Mouse (Mus musculus): ENCODE results near the gene Pfas. TPM values are rescaled to one million over a fixed set of nuclear protein-coding genes. Genes with fewer than 3 reads are reported as not detected.
"Not testable (repeated sequence)": the region's sequence is repeated elsewhere in the genome, so short reads cannot be mapped to it uniquely, and the experiment has no call there.

The Pfas gene
- total RNA-seq, 2 experiments from 2014 or later = 26.2 to 37.5 TPM

- DNase-seq (ENCODE audit: low spot score in 2 of 2) = no peak
Observed at GRCm38 (mm10) chr11:68942731-68943130, 65.5 kb downstream of the Pfas start.

DNA sequence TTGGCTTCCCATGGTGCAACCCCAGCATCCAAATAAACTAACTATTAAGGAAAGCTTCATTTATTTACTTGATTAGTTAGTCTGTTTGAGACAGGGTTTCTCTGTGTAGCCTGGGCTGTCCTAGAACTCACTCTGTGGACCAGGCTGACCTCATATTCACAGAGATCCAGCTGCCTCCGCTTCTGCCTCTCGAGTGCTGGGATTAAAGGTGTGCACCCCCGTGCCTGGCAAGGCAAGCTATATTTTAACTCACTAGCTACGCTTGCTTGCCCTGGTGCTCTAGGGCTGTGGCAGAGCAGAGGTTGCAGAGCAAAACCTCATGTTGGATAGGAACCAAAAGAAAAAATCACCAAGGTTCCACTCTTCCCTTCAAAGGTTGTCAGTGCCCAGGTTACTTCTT lies 67.7 kb downstream of the Pfas start:
- DNase-seq (ENCODE audit: low spot score in 2 of 2) = no peak

DNA sequence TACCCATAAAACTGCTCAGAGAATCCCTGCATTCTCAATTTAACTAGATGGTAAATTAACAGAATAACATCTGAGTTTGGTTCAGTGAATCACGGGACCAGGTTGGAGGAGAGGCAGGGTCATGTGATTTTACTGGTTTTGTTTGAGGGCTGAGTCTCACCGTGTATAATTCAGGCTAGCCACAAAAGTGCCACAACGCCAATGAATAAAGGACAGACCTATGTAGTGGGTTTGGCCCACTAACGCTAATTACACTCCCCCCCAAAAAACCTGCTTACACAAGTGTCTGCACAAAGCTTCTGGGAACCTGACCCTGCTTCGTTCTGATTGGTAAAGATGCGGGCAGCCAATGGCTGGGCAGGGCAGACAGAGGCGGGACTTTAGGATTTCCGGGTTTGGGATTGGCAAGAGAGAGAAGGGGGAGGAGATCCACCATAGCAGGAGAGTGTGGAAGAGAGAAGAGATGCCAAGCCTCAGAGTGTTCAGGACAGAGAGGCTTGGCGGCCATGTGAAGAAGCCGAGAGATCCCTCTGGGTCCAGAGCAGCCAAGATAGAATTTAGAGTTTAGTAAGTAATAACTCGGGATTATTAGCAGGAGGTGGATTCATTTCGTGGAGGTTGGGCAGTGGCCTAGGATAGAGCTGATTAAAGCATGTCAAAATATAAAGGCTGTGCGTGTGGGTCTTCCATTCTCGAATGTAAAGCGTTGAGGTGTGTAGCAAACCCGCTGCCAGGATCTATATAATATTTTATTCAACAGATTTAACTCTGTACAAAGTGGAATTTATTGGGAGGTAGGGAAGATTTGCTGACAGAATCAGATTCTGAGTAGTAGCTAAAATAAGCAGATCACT lies 68.6 kb downstream of the Pfas start:
- DNase-seq (ENCODE audit: low spot score in 2 of 2) = peak; percentile 77 to 84

GRCm38 (mm10) chr11:68936951-68937350 lies 71.3 kb downstream of the Pfas start:
- not testable (repeated sequence) for DNase-seq (ENCODE audit: low spot score in 2 of 2)

Small RNA genes lying within 50 kb of the gene (microRNA-seq; reads per million reads assigned to microRNA genes)
- 0.39 to 1.6 reads per million in 2 experiments for gene Mir3062

Other genes starting within 250 kb of the Pfas start
- gene Ndel1, start 136.6 kb downstream of the Pfas start, total RNA-seq (2021) = 10 to 100 TPM; 82.4 to 87.0 TPM
- not detected for gene Rnf222, start 119.9 kb downstream of the Pfas start, total RNA-seq (2021)
- 100 to 1,000 TPM; 734 to 739 TPM for gene Rpl26, start 106.9 kb downstream of the Pfas start, total RNA-seq (2021)
- gene Odf4, start 81.4 kb downstream of the Pfas start, total RNA-seq (2021) = under 1 TPM; 0.45 to 0.62 TPM
- gene Arhgef15, start 51.0 kb downstream of the Pfas start, total RNA-seq (2021) = 10 to 100 TPM; 12.2 to 17.4 TPM
- 1 to 10 TPM; 4.3 to 4.4 TPM for gene Slc25a35, start 40.3 kb downstream of the Pfas start, total RNA-seq (2021)
- gene Rangrf, start 33.3 kb downstream of the Pfas start, total RNA-seq (2021) = 10 to 100 TPM; 16.2 to 20.5 TPM
- 10 to 100 TPM; 41.1 to 50.7 TPM for gene Ctc1, start 7.5 kb upstream of the Pfas start, total RNA-seq (2021)
- gene Aurkb, start 37.2 kb upstream of the Pfas start, total RNA-seq (2021) = 1 to 10 TPM; 5.3 to 6.0 TPM
- gene Borcs6, start 51.3 kb upstream of the Pfas start, total RNA-seq (2021) = 10 to 100 TPM; 24.2 to 24.9 TPM
- gene Tmem107, start 62.3 kb upstream of the Pfas start, total RNA-seq (2021) = 10 to 100 TPM; 10.4 to 14.0 TPM
- gene Vamp2, start 80.0 kb upstream of the Pfas start, total RNA-seq (2021) = 1,000 to 10,000 TPM in 1 of 2 experiments, 100 to 1,000 TPM in 1; 909 to 1,029 TPM
- 10 to 100 TPM; 54.4 to 67.2 TPM for gene Per1, start 86.8 kb upstream of the Pfas start, total RNA-seq (2021)
- gene Hes7, start 111.9 kb upstream of the Pfas start, total RNA-seq (2021) = under 1 TPM; 0.54 to 0.96 TPM
- under 1 TPM; 0.59 to 0.89 TPM for gene 9130213A22Rik, start 114.1 kb upstream of the Pfas start, total RNA-seq (2021)
- 1 to 10 TPM; 5.8 to 6.6 TPM for gene Aloxe3, start 117.4 kb upstream of the Pfas start, total RNA-seq (2021)
- under 1 TPM; 0.27 to 0.31 TPM for gene Alox12b, start 148.5 kb upstream of the Pfas start, total RNA-seq (2021)
- gene Alox8, start 189.4 kb upstream of the Pfas start, total RNA-seq (2021) = 1 to 10 TPM; 5.2 to 6.9 TPM
- under 1 TPM; 0.60 to 0.94 TPM for gene Gucy2e, start 228.6 kb upstream of the Pfas start, total RNA-seq (2021)

Data from layer of hippocampus, postnatal 10 days (tissue).